Comparison of ENCODE assay signal across 14 mouse cellular contexts in the genomic region with DNA sequence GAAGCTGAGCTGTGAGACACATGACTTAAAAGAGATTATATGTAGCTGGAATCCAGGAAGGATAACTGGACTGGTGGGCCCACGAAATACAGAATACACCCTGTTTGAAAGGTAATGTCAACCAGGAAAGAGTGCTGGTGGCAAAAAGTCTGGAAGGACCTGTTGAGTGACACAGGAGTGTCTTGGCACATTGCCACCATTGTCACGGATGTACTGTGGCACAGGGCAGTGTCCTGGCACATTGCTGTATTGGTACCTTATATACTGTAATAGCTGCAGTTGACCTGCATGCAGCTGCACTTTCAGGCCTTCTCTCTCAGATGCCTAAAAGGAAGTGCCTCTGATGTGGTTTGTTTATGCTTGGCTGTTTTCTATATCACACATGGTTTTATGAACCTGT.
DNase-seq lines count a peak whose midpoint lies in the region.
"Had no signal": no experiment of that assay in that cellular context is flagged by ENCODE, and none has a peak within 500 bp of the region (broad histone marks: within the 10 kb centered on the region; RNA-seq: fewer than 3 reads in every experiment).

No protein-coding gene starts in this region.

- peaks cover 37% of the 10 kb centered on the region for H3K36me3 ChIP-seq in heart, embryonic 10.5 days

- 47% methylated on average over 2 of the region's 2 CpGs for WGBS in heart, embryonic 10.5 days

- peaks cover 12% of the 10 kb centered on the region for H3K4me1 ChIP-seq in heart, embryonic 10.5 days
- H3K4me1 ChIP-seq: embryonic facial prominence, embryonic 12.5 days; limb, embryonic 15.5 days had no signal

- H3K27me3 ChIP-seq in heart, embryonic 10.5 days (ENCODE audit: insufficient read depth, poor library complexity, severe bottlenecking) = no peaks in the 10 kb centered on the region
- H3K27me3 ChIP-seq: embryonic facial prominence, embryonic 12.5 days; limb, embryonic 15.5 days; Patski had no signal

- H3K4me3 ChIP-seq in heart, embryonic 10.5 days = no peak overlapping the region
- H3K4me3 ChIP-seq: embryonic facial prominence, embryonic 12.5 days; limb, embryonic 15.5 days had no signal

- DNase-seq in heart, adult 11 months = peak; percentile 95
- no peak for DNase-seq in heart, embryonic 10.5 days (ENCODE audit: low spot score)
- DNase-seq in urinary bladder, postnatal 14 days (ENCODE audit: low spot score) = peak; percentile 65
- DNase-seq in urinary bladder, postnatal 10 days (ENCODE audit: low spot score) = no peak
- peak; percentile 76 for DNase-seq in heart, postnatal 4 days
- DNase-seq in layer of hippocampus, adult 8-10 months (ENCODE audit: low spot score in 2 of 2) = no peak
- no peak for DNase-seq in thymus, adult 18-20 months
- DNase-seq: cerebellum, adult 2 months; forebrain, postnatal 0 days; layer of hippocampus, postnatal 36 days had no signal

- no peak overlapping the region for H3K27ac ChIP-seq in heart, embryonic 10.5 days
- H3K27ac ChIP-seq: embryonic facial prominence, embryonic 12.5 days; hindbrain, embryonic 14.5 days; limb, embryonic 15.5 days had no signal

- H3K9me3 ChIP-seq in heart, embryonic 10.5 days = no peaks in the 10 kb centered on the region
- H3K9me3 ChIP-seq: embryonic facial prominence, embryonic 12.5 days; limb, embryonic 15.5 days had no signal

Comparison
In these comparisons a context has a peak if more than half of its experiments do, and no peak if none do; other contexts are left out.
1. DNase-seq: peak in heart, adult 11 months (single experiment), urinary bladder, postnatal 14 days (single experiment) and heart, postnatal 4 days (single experiment); none in heart, embryonic 10.5 days (single experiment), urinary bladder, postnatal 10 days (single experiment), layer of hippocampus, adult 8-10 months (0 of 2) and thymus, adult 18-20 months (0 of 2).